Mouse (Mus musculus) large intestine, adult 2 months (tissue): ENCODE results near the gene Mtx3. TPM values are rescaled to one million over a fixed set of nuclear protein-coding genes. Genes with fewer than 3 reads are reported as not detected.
"Not testable (repeated sequence)": the region's sequence is repeated elsewhere in the genome, so short reads cannot be mapped to it uniquely, and the experiment has no call there.

Experiments used
- DNase-seq: peaks from one replicate; pipeline ENCODE4 v3.0.0-alpha.2; 2012; ENCODE audit warnings: low read depth, low spot score
- WGBS: fragments of 180-500 bp; shearing (Covaris S2); methylation state at CpG from one replicate; pipeline ENCODE4 v1.1.7; 2018; 5-methylcytosine and 5-hydroxymethylcytosine counted together
- polyA plus RNA-seq: library from polyadenylated mRNA; depleted of rRNA; stranded (reverse); fragments of >200 nt; gene quantifications from 2 replicates; pipeline ENCODE4 v1.2.3, GENCODE M21; 2012; rRNA removed

Gene Mtx3
- polyA plus RNA-seq, result 2.5 and 5.3 TPM in 2 replicates

- DNase-seq, result no peak
- 2% methylated on average over 40 of the region's 40 CpGs for whole genome bisulfite sequencing
Observed at GRCm38 (mm10) chr13:92844586-92845221, at the start of gene Mtx3. Gene Mtx3 (plus strand): TSS chr13:92844760.

DNA sequence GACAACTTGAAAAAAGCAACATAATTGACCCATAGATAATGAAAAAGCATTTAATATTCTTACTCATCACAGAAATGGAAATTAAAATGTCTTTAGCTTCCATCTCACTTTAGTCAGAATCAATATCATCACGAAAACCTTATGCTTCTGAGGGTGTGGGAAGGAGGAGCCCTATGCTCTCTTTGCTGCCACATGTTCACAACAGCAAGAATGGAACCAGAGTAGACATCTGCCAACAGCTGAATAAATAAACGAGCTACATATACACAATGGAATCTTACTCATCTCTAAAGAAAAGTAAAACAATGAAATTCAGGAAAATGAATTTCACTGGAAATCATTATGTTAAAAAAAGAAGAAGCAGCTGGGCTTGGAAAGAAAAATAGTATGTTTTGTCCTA lies 45.7 kb upstream of the Mtx3 start:
- no peak for DNase-seq
- WGBS, result 59% methylated on average over 2 of the region's 2 CpGs

- no peak for DNase-seq
- WGBS, result 72% methylated on average over 7 of the region's 7 CpGs
Observed at GRCm38 (mm10) chr13:92799306-92799925, 45.1 kb upstream of the Mtx3 start.

DNA sequence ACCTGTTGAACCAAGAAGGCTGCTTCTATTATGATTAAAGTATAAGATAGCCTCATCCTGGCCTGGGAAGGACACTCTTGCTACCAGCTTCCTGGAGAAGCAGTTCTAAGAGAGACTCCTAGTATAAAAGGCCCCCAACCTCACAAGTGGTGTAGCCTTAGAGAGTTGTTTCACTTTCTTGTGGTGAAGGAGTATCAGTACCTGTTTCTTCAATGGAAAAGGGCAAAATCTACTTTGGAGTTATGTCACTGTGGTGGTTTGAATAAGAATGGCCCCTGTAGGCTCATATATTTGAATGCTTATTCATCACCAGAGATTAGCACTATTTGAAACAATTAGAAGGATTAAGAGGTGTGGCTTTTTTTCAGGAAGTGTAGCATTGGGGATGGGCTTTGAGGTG lies 37.8 kb upstream of the Mtx3 start:
- no peak for DNase-seq

- peak; percentile 89 for DNase-seq
- WGBS, result 40% methylated on average over 3 of the region's 3 CpGs
Observed at GRCm38 (mm10) chr13:92807849-92808248, 36.7 kb upstream of the Mtx3 start.

- 86% methylated on average over 1 of the region's 1 CpGs for WGBS
- DNase-seq, result not testable (repeated sequence)
Observed at GRCm38 (mm10) chr13:92810592-92810991, 34.0 kb upstream of the Mtx3 start.

DNA sequence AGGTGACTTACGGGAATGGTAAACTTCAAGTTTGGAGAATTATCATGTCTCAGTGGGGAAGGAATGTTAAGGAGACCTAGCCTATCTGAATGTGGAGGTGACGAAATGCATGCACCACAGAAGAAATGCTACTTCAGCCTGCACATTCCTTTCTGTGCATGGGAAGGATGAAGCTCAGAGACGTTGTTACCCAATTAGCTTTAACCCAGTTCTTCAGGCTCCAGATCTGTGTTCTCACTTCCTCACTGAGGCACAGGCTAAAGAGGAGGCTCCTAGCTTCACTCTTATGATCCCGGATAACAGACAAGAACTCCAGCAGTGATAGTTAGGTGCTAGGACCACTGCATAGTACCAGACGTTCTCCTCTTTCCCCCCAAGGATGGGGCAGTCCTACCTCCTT lies 28.2 kb upstream of the Mtx3 start:
- no peak for DNase-seq
- 84% methylated on average over 5 of the region's 5 CpGs for WGBS

DNA sequence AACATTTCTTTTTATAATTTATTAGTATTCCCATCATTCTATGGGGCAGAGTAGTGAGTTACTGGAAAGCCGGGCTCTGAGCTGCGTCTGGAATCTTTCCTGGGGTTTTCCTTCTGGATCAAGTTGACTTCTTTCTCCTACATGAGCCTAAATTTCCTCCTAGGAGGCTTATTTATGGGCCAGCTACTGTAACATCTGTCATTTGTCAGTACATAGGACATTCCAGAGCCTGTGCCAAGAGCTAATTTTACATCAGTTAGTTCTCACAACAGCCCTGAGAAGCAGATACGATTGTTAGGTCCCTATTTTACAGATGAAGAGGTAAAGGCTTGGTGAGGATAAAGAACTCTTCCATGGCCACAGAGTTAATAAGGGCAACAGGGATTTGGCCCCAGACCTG lies 27.2 kb upstream of the Mtx3 start:
- DNase-seq, result no peak
- 58% methylated on average over 3 of the region's 3 CpGs for WGBS

DNA sequence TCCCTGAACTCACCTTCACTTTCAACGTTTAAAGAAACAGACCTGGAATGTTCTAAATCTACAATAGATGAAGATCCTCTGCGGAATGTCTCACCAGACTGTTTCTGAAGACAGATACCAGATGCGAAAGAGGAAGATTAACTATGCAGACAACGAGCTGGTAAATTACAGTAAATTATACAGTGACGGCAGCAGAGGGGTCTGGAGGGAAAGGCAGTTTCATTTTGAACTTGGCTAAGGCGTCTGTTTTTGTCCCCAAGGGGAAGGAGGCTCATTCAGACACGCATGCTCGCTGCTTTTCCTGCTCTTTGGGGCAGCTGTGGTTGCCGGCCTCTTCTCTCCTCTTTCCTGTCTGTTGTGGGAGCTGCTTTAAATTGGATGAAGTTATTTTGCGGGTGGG lies 15.7 kb upstream of the Mtx3 start:
- DNase-seq, result no peak
- 49% methylated on average over 10 of the region's 10 CpGs for WGBS

- WGBS, result 32% methylated on average over 4 of the region's 4 CpGs
- no peak for DNase-seq
Observed at GRCm38 (mm10) chr13:92833162-92833561, 11.4 kb upstream of the Mtx3 start.

GRCm38 (mm10) chr13:92846438-92846837 lies 1.9 kb downstream of the Mtx3 start:
- DNase-seq, result no peak
- 36% methylated on average over 4 of the region's 4 CpGs for WGBS

- WGBS, result 86% methylated on average over 7 of the region's 7 CpGs
Observed at GRCm38 (mm10) chr13:92847336-92847735, 2.8 kb downstream of the Mtx3 start.

DNA sequence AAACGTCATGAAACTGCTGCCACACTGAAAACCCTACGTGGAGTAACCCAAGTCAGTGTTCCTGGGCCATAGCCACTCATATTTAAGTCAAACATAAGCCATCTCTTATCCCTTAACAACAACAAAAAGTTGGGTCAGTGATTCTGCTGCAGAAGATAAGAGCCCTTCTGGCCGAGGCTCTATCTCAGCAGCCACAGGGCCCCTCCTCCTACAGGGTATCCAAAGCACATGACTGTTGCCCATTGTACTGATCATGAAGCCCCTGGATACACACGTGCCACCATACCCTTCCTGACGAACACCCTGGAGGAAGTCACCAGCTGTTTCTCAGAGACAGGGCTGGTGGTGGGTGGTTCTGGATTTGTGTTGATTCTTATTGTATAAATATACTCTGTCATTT lies 3.4 kb downstream of the Mtx3 start:
- no peak for DNase-seq
- 88% methylated on average over 5 of the region's 5 CpGs for WGBS

More at GRCm38 (mm10) chr13:92847336-92847735, 2.8 kb downstream of the Mtx3 start:
- DNase-seq, result no peak

GRCm38 (mm10) chr13:92855901-92856300 lies 11.3 kb downstream of the Mtx3 start:
- WGBS, result 84% methylated on average over 4 of the region's 4 CpGs
- DNase-seq, result no peak

- no peak for DNase-seq
- 50% methylated on average over 5 of the region's 5 CpGs for whole genome bisulfite sequencing
Observed at GRCm38 (mm10) chr13:92858808-92859207, 14.2 kb downstream of the Mtx3 start.

- WGBS, result 70% methylated on average over 4 of the region's 4 CpGs
- no peak for DNase-seq
Observed at GRCm38 (mm10) chr13:92859959-92860358, 15.4 kb downstream of the Mtx3 start.

- no peak for DNase-seq
- 66% methylated on average over 7 of the region's 7 CpGs for WGBS
Observed at GRCm38 (mm10) chr13:92865358-92865757, 20.8 kb downstream of the Mtx3 start.

- no peak for DNase-seq
- WGBS, result 68% methylated on average over 1 of the region's 1 CpGs
Observed at GRCm38 (mm10) chr13:92866680-92867079, 22.1 kb downstream of the Mtx3 start.

- 49% methylated on average over 4 of the region's 4 CpGs for WGBS
- no peak for DNase-seq
Observed at GRCm38 (mm10) chr13:92879514-92879913, 35.0 kb downstream of the Mtx3 start.

GRCm38 (mm10) chr13:92879933-92880332 lies 35.4 kb downstream of the Mtx3 start:
- 85% methylated on average over 9 of the region's 9 CpGs for WGBS
- no peak for DNase-seq

DNA sequence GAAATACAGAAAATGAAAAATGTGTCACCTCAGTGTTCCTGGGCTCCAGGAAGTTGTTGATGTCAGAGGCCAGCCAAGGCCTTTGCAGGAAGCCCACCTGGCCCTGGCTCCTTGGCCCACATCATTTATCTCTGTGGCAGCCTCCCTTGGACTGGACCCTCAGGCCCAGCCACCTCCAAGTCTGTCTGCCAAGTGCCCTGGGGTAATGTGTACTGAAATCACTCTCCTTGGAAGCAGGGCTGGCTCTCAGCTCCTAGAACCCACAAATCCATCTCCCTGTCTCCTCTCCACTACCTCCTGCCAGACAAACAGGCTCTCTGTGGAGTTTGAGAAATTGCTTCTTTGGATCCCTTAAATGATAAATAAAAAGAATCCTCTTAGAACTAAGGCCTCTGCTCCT lies 36.0 kb downstream of the Mtx3 start:
- no peak for DNase-seq
